Mouse (Mus musculus): ENCODE data around the gene Son. TPM values are rescaled to one million over a fixed set of nuclear protein-coding genes. Genes with fewer than 3 reads are reported as not detected.
A peak's percentile ranks its signal among the peaks of the same experiment; 100 is the strongest.

Gene Son
- polyA plus RNA-seq, 1 experiment from 2014 or later, result 114 TPM

DNA sequence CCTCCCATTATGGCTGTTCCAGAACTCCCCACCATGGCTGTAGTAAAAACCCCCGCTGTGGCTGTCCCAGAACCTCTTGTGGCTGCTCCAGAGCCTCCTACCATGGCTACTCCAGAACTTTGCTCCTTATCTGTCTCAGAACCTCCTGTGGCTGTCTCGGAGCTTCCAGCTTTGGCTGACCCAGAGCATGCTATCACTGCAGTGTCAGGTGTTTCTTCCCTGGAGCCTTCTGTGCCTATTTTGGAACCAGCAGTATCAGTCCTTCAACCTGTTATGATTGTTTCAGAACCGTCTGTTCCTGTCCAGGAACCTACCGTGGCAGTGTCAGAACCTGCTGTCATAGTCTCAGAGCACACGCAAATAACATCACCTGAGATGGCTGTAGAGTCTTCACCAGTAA is 11.2 kb downstream of the Son start:
- H3K36me3 ChIP-seq, result peaks cover 71% of the 10 kb centered on the region
- no peak overlapping the region for H3K4me3 ChIP-seq (replicated peaks)
- no peak for ATAC-seq (ENCODE audit: insufficient read depth, low FRiP score, low read depth)
- no peak overlapping the region for H3K4me2 ChIP-seq
- no peaks in the 10 kb centered on the region for H3K9me3 ChIP-seq
- H3K27ac ChIP-seq, result no peak overlapping the region
- no peaks in the 10 kb centered on the region for H3K4me1 ChIP-seq
- no peak overlapping the region for H3K9ac ChIP-seq
- WGBS, result 93% methylated on average over 5 of the region's 5 CpGs
- H3K27me3 ChIP-seq (replicated peaks), result no peaks in the 10 kb centered on the region

DNA sequence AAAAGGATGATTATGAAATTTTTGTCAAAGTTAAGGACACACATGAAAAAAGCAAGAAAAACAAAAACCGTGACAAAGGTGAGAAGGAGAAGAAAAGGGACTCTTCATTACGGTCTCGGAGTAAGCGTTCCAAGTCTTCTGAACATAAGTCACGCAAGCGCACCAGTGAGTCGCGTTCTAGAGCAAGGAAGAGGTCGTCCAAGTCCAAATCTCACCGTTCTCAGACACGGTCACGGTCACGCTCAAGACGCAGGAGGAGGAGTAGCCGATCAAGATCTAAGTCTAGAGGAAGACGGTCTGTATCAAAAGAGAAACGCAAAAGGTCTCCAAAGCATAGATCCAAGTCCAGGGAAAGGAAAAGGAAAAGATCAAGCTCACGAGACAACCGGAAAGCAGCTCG is 12.5 kb downstream of the Son start:
- Histone ChIP-seq H3K27me3 (replicated peaks) (no peaks in the 10 kb centered on the region), H3K36me3 (peaks cover 71% of the 10 kb centered on the region), H3K9me3 (no peaks in the 10 kb centered on the region), H3K4me1 (no peaks in the 10 kb centered on the region), H3K4me3 (replicated peaks) (no peak overlapping the region), H3K9ac (no peak overlapping the region), H3K4me2 (no peak overlapping the region), H3K27ac (no peak overlapping the region)
- ATAC-seq (ENCODE audit: insufficient read depth, low FRiP score, low read depth), result no peak
- 96% methylated on average over 20 of the region's 20 CpGs for WGBS

DNA sequence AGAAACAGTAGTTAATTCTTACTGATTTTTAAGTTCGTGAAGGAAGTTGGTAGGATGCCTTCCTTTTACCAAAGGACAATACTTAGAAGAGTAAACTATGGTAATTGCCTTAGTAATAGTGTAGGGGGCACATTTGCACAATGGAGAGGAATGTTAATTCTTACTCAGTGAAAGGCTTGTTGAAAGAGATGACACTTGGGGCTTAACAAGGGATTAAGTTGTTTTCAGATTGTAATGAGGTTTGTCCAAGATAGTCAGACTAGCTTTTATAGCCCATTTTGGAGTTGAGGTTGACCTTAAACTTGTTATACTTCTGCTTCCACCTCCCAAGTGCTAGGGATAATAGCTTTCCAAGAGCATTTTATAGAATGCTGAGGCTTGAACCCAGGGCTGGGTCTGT is 14.1 kb downstream of the Son start:
- Histone ChIP-seq H3K4me1 (no peaks in the 10 kb centered on the region), H3K4me2 (no peak overlapping the region), H3K36me3 (peaks cover 67% of the 10 kb centered on the region), H3K9ac (no peak overlapping the region), H3K4me3 (replicated peaks) (no peak overlapping the region), H3K27ac (no peak overlapping the region), H3K27me3 (replicated peaks) (no peaks in the 10 kb centered on the region), H3K9me3 (no peaks in the 10 kb centered on the region)
- 65% methylated on average over 1 of the region's 1 CpGs for WGBS
- ATAC-seq (ENCODE audit: insufficient read depth, low FRiP score, low read depth), result no peak

DNA sequence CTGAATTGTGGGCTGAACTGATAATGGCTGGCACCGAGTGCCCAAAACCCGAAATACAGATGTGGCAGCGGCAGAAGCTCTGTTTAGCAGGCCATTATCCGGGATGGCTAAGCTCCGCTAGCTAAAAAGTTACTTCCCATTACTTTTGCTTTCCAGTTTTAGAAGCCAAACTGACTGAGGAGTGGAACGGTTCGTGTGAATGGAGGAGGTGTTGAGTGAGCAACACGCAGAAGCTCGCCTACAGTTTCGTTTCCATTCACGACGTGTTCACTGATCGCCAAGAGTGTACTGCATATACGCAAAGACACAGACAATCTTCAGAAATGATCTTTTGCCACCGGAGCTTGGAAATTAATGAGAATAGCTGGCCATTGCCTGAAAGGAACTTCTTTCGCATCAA is 15.0 kb downstream of the Son start:
- no peak for ATAC-seq (ENCODE audit: insufficient read depth, low FRiP score, low read depth)

DNA sequence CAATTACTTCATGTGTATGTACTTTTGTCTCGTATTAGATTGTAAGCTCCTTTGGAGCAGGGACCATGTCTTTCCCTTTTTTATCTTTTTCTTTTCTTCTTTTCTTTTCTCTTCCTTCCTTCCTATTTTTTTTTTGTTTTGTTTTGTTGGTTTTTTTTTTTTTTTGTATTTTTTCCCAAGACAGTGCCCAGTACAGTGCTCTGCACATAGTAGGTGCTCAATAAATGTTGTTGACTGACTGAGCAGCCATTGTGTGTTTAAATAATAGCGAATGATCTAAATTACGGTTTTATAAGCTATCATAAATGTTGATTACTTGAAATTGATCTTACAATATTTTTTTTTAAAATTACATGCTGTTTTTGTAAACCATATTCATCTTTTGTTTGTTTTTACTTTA is 16.5 kb downstream of the Son start:
- Histone ChIP-seq H3K4me2 (no peak overlapping the region), H3K4me3 (replicated peaks) (no peak overlapping the region), H3K27ac (no peak overlapping the region), H3K4me1 (no peaks in the 10 kb centered on the region), H3K9me3 (no peaks in the 10 kb centered on the region), H3K27me3 (replicated peaks) (no peaks in the 10 kb centered on the region), H3K36me3 (peaks cover 52% of the 10 kb centered on the region), H3K9ac (no peak overlapping the region)
- WGBS, result 94% methylated on average over 3 of the region's 3 CpGs
- ATAC-seq (ENCODE audit: insufficient read depth, low FRiP score, low read depth), result no peak

More for the DNA sequence above, 15.0 kb downstream of the Son start:
- Histone ChIP-seq H3K27ac (no peak overlapping the region), H3K36me3 (peaks cover 64% of the 10 kb centered on the region), H3K4me2 (no peak overlapping the region), H3K9me3 (no peaks in the 10 kb centered on the region), H3K27me3 (replicated peaks) (no peaks in the 10 kb centered on the region), H3K4me3 (replicated peaks) (no peak overlapping the region), H3K9ac (no peak overlapping the region), H3K4me1 (no peaks in the 10 kb centered on the region)
- WGBS, result 92% methylated on average over 16 of the region's 16 CpGs

DNA sequence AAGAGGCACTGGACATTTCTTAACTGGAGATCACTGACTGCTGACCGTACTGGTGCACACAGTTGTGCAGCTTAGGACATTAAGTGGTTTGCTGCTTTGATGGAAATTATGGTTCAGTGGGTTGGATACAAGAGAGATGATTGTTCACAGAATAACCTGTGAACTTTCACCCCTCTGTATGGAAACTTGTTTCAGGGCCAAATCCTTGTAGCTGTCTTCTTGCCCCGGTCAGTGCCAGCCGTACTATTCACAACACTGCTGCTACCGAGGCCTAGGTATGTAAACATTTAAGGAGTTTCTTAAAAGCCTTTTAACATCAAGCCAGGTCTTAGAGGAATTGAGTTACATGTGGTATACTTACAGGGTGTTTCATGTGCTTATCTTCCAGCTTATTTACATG is 27.2 kb downstream of the Son start:
- no peak for ATAC-seq (ENCODE audit: insufficient read depth, low FRiP score, low read depth)
- 50% methylated on average over 4 of the region's 4 CpGs for WGBS
- H3K36me3 ChIP-seq, result peaks cover 57% of the 10 kb centered on the region
- H3K9ac ChIP-seq, result no peak overlapping the region
- no peak overlapping the region for H3K4me3 ChIP-seq (replicated peaks)
- H3K27ac ChIP-seq, result no peak overlapping the region
- no peaks in the 10 kb centered on the region for H3K4me1 ChIP-seq
- no peaks in the 10 kb centered on the region for H3K9me3 ChIP-seq
- no peak overlapping the region for H3K4me2 ChIP-seq
- no peaks in the 10 kb centered on the region for H3K27me3 ChIP-seq (replicated peaks)

DNA sequence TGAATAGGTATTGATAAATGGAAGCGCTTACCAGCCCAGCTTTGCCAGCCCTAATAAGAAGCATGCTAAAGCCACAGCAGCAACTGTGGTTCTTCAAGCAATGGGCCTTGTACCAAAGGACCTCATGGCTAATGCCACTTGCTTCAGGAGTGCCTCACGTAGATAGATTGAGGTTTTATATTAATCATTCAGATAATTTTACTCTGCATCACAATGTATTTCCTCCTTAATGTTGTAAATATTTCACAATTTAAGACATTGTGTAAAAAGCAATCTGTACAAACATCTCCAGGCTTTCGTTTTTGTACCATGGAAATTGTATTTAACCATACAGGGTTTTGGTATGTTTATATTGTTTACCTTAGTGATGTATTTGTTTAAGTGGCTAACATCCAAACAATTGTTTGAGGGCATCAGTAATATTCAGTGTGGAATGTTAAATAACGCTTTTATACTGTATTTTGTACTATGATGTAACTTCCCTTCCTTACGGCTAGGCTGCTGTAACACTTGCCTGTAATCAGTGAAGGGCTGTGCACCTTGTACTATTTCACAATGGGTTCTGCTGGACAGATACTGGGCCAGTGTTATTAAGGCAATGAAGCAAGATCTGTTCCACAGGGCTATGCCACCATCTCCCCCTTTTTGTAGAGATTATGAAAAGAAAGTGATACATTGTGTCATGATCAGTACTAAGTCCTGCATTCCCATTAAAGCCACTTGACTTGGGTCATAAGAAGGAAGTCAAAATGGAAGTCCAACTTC is 31.0 kb downstream of the Son start:
- Histone ChIP-seq H3K36me3 (peaks cover 47% of the 10 kb centered on the region), H3K27me3 (replicated peaks) (no peaks in the 10 kb centered on the region), H3K9me3 (no peaks in the 10 kb centered on the region), H3K9ac (no peak overlapping the region), H3K4me1 (no peaks in the 10 kb centered on the region), H3K4me3 (replicated peaks) (no peak overlapping the region), H3K4me2 (no peak overlapping the region), H3K27ac (no peak overlapping the region)
- 80% methylated on average over 5 of the region's 5 CpGs for WGBS
- no peak for ATAC-seq (ENCODE audit: insufficient read depth, low FRiP score, low read depth)

DNA sequence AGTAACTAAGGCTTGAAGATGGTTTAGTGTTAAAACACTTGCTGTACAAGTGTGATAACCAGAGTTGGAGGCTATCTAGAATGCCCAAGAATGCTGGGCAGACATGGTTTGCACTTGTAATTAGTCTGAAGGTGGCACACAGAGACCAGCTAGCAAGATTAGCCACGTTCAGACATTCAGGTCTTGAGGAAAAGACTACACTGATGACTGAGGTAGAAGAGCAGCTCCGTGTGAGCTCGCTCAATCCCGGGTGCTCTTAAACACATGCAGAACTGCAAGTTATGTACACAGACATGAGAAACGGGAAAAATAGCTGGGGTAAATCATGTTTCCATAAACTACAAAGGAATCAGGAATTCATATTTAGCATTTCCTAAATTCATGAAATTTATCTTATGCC is 33.4 kb downstream of the Son start:
- no peaks in the 10 kb centered on the region for H3K9me3 ChIP-seq
- peaks cover 46% of the 10 kb centered on the region for H3K36me3 ChIP-seq
- H3K27ac ChIP-seq, result no peak overlapping the region
- 67% methylated on average over 5 of the region's 5 CpGs for WGBS
- no peak for ATAC-seq (ENCODE audit: insufficient read depth, low FRiP score, low read depth)
- no peaks in the 10 kb centered on the region for H3K27me3 ChIP-seq (replicated peaks)
- no peak overlapping the region for H3K4me3 ChIP-seq (replicated peaks)
- H3K9ac ChIP-seq, result no peak overlapping the region
- H3K4me2 ChIP-seq, result no peak overlapping the region
- no peaks in the 10 kb centered on the region for H3K4me1 ChIP-seq

DNA sequence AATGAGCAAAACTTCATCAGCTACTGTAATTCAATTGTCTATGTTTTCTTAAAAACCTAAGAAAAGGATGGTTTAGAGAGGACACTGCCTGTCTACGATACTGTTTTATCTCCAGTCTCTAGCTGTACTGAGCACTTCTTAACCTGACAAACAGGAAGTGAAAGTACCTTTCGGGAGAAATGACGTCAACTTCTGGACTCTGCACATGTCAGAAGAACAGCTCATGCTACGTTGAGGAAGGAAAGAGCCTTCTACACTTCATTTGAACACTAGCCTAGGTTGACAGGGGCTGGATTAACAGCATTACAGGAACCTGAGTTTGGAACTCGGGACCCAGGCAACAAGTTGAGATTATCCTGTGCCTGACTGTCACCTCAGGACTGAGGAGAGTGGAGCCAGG is 38.2 kb downstream of the Son start:
- ATAC-seq (ENCODE audit: insufficient read depth, low FRiP score, low read depth), result no peak
- whole genome bisulfite sequencing, result 79% methylated on average over 5 of the region's 5 CpGs

DNA sequence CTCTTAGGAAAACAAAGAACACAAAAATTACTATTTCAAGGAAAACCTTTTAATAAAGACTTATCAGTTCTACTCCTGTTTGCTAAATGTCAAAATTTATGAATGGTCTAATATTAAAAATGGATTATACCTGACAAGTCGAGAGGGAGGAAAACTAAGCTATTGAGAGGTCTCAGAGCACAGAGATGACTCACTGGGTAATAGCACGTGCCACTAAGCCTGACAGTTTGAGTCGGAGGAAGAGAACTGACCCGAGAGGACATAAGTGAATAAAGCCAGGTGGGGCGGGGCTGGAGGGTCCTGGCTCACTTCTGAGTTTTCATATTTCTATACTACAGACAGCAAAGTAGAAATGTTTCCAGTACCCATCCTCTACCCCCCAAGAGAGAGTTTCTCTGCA is 39.1 kb downstream of the Son start:
- H3K9me3 ChIP-seq, result no peaks in the 10 kb centered on the region
- H3K27me3 ChIP-seq (replicated peaks), result no peaks in the 10 kb centered on the region
- peaks cover 14% of the 10 kb centered on the region for H3K4me1 ChIP-seq
- no peak overlapping the region for H3K27ac ChIP-seq
- H3K36me3 ChIP-seq, result peaks cover 23% of the 10 kb centered on the region
- H3K4me2 ChIP-seq, result no peak overlapping the region
- H3K9ac ChIP-seq, result no peak overlapping the region
- H3K4me3 ChIP-seq (replicated peaks), result no peak overlapping the region
- ATAC-seq (ENCODE audit: insufficient read depth, low FRiP score, low read depth), result no peak
- 69% methylated on average over 5 of the region's 5 CpGs for WGBS

More for the DNA sequence above, 38.2 kb downstream of the Son start:
- no peak overlapping the region for H3K9ac ChIP-seq
- no peaks in the 10 kb centered on the region for H3K27me3 ChIP-seq (replicated peaks)
- H3K4me1 ChIP-seq, result peaks cover 14% of the 10 kb centered on the region
- H3K27ac ChIP-seq, result no peak overlapping the region
- peaks cover 23% of the 10 kb centered on the region for H3K36me3 ChIP-seq
- H3K4me3 ChIP-seq (replicated peaks), result no peak overlapping the region
- H3K9me3 ChIP-seq, result no peaks in the 10 kb centered on the region
- H3K4me2 ChIP-seq, result no peak overlapping the region

DNA sequence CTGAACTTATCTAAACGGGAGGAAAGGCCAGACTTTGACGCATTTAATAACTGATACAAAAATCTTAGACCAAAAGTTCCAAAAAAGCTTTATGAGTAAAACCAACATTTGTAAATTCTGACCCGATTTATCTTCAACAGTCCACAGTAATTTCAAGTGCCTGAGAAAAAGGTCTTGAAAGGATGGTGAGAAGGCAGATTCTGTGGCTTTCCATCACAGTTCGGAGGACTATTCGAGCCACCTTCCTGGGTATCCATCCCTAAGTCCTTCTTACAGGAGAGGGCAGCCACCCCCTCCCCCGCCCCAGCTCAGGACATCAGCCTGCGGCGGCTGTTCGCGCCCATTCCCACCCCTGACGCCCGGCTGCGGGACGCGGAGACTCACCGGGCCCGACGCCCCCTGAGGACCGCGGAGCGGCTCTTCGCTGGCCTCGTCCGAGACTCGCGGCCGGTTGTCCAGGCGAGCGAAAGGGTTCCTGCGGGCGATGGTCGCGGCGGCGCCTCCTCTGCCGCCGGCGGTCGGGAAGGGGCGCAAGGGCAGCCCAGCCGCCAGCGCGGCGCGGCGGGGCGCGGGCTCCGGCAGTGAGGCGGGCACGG is 40.8 kb downstream of the Son start:
- H3K4me3 ChIP-seq (replicated peaks), result peak overlapping the region; percentile 97
- H3K9ac ChIP-seq, result peak overlapping the region; percentile 90
- H3K4me2 ChIP-seq, result peak overlapping the region; percentile 91
- under 1% methylated on average over 50 of the region's 51 CpGs for WGBS
- H3K9me3 ChIP-seq, result no peaks in the 10 kb centered on the region
- no peaks in the 10 kb centered on the region for H3K27me3 ChIP-seq (replicated peaks)
- peaks cover 14% of the 10 kb centered on the region for H3K4me1 ChIP-seq
- peaks cover 12% of the 10 kb centered on the region for H3K36me3 ChIP-seq
- peak; percentile 29; the same call in 1 of the 2 replicates for ATAC-seq (ENCODE audit: insufficient read depth, low FRiP score, low read depth)
- H3K27ac ChIP-seq, result peak overlapping the region; percentile 62

DNA sequence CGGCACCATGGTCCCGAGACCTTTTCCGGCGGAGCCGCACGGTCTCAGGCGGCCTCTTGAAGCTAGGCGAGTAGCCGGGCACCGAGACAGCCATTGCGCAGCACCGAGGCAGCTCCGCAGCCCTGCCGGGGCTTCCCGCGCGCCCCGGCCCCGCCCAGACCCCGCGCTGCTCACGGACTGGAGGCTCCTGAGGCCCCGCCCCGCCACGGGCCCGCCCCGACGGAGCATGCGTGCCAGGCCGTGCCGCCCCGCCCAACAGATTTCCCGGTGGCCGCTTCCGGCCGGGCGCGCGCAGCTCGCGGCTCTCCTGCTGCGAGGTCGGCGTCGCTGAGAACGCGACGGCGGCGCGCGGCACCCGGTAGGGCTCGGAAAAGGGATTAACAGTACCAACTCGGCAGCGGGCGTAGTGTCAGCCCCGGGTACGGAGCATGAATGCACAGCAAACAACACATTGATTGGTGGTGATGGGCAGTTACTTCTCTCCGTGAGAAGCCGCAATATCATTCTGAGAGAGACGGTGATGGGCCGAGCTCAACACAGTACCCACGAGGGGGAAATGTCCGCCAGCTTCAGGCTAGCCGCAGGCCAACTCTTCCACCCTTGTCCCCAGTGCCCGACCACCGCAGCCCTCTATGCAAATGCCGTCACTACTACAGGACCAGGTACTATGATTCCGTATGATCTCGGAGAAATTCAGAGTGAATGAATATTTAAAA is 41.5 kb downstream of the Son start, which contains the start of gene Donson:
Gene Donson (minus strand): TSS at position 152 of the 716 bp plus-strand sequence.
- peaks cover 7% of the 10 kb centered on the region; the same call in 1 of the 2 replicates for H3K36me3 ChIP-seq
- peak within 1 kb of the TSS; percentile 84 for H3K27ac ChIP-seq
- under 1% methylated on average over 66 of the region's 71 CpGs for WGBS
- no peaks in the 10 kb centered on the region for H3K9me3 ChIP-seq
- no peaks in the 10 kb centered on the region for H3K27me3 ChIP-seq (replicated peaks)
- H3K4me2 ChIP-seq, result peak within 1 kb of the TSS; percentile 91
- H3K4me3 ChIP-seq (replicated peaks), result peak within 1 kb of the TSS; percentile 97
- peak within 1 kb of the TSS; percentile 90 for H3K9ac ChIP-seq
- peaks cover 14% of the 10 kb centered on the region for H3K4me1 ChIP-seq
- peak; percentile 98 for ATAC-seq (ENCODE audit: insufficient read depth, low FRiP score, low read depth)
